Mouse (Mus musculus): ENCODE data around the gene Rims4.

GRCm38 (mm10) chr2:163823248-163823647 is 95.2 kb downstream of the Rims4 start:
- TF ChIP-seq CTCF (IDR thresholded peaks at IDR 0.05; ENCODE audit: low read depth) (peak; percentile 96), EP300 (optimal IDR thresholded peaks at IDR 0.05) (no peak)
